Mouse (Mus musculus): ENCODE results near the gene Gpr139. TPM values are rescaled to one million over a fixed set of nuclear protein-coding genes. Genes with fewer than 3 reads are reported as not detected.

The Gpr139 gene
- total RNA-seq (2023): not detected

DNA sequence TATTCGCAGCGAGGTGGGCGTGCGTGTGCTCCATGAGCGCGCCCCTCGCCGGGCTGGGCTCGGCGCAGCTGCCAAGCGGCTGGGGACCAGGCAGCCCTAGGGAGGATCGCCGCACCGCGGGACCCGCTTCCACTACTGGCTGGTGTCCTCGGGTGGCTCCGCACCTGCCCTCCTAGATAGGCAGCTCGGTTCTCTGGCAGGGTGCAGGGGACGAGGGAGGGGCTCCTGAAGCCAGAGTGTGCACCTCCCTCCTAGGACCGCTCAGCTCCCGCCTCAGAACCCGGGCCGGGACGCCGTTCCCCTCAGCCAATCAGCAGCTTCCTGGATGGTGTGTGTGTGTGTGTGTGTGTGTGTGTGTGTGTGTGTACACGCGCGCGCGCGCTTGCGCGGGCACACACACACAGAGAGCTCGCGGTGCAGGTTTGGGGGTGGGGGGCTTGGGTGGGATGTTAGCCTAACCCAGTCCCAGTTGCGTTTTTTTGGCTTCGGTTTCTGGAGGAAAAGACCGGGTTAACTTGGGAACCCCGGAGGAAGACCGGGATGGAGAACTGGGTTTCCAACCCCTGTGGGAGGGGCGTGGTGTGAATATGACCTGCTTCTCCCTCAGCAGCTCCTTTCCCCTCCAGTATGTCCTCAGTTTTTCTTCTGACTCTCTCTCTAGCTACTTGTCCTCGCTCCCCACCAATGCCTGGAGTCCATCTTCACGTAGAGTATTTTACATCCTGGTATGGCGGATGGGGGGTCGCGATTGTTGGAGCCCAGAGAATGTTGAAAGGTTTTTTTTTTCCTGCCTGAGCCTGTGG lies at the start of gene Gpr139:
TSS of gene Gpr139 (minus strand) at position 263 of the 803 bp plus-strand sequence.

Other genes with a start within 250 kb of the Gpr139 start
- 10 to 100 TPM; 16.5 to 21.7 TPM for gene Gprc5b, start 189.4 kb downstream of the Gpr139 start, total RNA-seq (2023)